Mouse (Mus musculus) kidney, postnatal 0 days (tissue): ENCODE data around the gene Plekhg2. TPM values are rescaled to one million over a fixed set of nuclear protein-coding genes. Genes with fewer than 3 reads are reported as not detected.

Source experiments
- ATAC-seq: fragments of 200-750 bp; cut with Nextera tagmentation; replicated peaks from 2 replicates; pipeline ENCODE4 v1.8.0; 2017; ENCODE audit warnings: low read depth, moderate number of reproducible peaks, moderate TSS enrichment, moderate library complexity; ENCODE audit not compliant: low FRiP score
- DNase-seq: peaks from one replicate; pipeline ENCODE4 v3.0.0-alpha.2; 2016; ENCODE audit warnings: low spot score
- H3K27ac ChIP-seq: fragments of 300-500 bp; sonication (generic); 2 replicates; pipeline ENCODE4 v1.5.1; 2014; ENCODE audit warnings: mild to moderate bottlenecking
- H3K27me3 ChIP-seq: fragments of 300-500 bp; sonication (generic); 2 replicates; pipeline ENCODE4 v1.6.1; 2014; ENCODE audit warnings: low read length, mixed read lengths; ENCODE audit not compliant: insufficient read depth
- H3K36me3 ChIP-seq: fragments of 300-500 bp; sonication (generic); 2 replicates; pipeline ENCODE4 v1.6.1; 2014; ENCODE audit warnings: low read length, mixed read lengths; ENCODE audit not compliant: insufficient read depth
- H3K4me1 ChIP-seq: fragments of 300-500 bp; sonication (generic); replicated peaks from 2 replicates; pipeline ENCODE4 v1.6.1; 2014; ENCODE audit warnings: antibody characterized with exemption, low read length, mixed read lengths; ENCODE audit not compliant: insufficient read depth
- H3K4me2 ChIP-seq: fragments of 300-500 bp; sonication (generic); 2 replicates; pipeline ENCODE4 v1.6.1; 2014; ENCODE audit warnings: mild to moderate bottlenecking, low read length, moderate library complexity, mixed read lengths
- H3K4me3 ChIP-seq: fragments of 300-500 bp; sonication (generic); replicated peaks from 2 replicates; pipeline ENCODE4 v1.5.1; 2014; ENCODE audit warnings: low read depth, low read length
- H3K9ac ChIP-seq: fragments of 300-500 bp; sonication (generic); 2 replicates; pipeline ENCODE4 v1.6.1; 2014; ENCODE audit warnings: low read depth, low read length
- H3K9me3 ChIP-seq: fragments of 300-500 bp; sonication (generic); replicated peaks from 2 replicates; pipeline ENCODE4 v1.6.1; 2016; ENCODE audit warnings: low read length, inconsistent platforms, mixed read lengths
- CTCF ChIP-seq: IDR thresholded peaks from 2 replicates; pipeline ENCODE4 v1.5.1; 2016; ENCODE audit warnings: antibody characterized with exemption, low read depth, mild to moderate bottlenecking, moderate library complexity
- WGBS: fragments of 180-500 bp; shearing (Covaris S2); extraction: QIAGEN DNeasy Blood & Tissue Kit; methylation state at CpG from one replicate; pipeline ENCODE4 v1.1.7; 2014; 5-methylcytosine and 5-hydroxymethylcytosine counted together
- polyA plus RNA-seq: library from polyadenylated mRNA; unstranded; fragments of >200 nt; fragmentation: Nextera tagmentation; extraction: Ambion mirVana; gene quantifications from 2 replicates; pipeline ENCODE4 v1.2.1, GENCODE M21; 2015

Gene Plekhg2
- polyA plus RNA-seq, 1 experiment from 2014 or later: 29.9 TPM

- ATAC-seq: no peak
- Histone ChIP-seq H3K4me3 (no peak overlapping the region), H3K9ac (no peak overlapping the region), H3K36me3 (peaks cover 75% of the 10 kb centered on the region), H3K27me3 (no peaks in the 10 kb centered on the region), H3K27ac (no peak overlapping the region), H3K4me1 (no peaks in the 10 kb centered on the region), H3K9me3 (no peaks in the 10 kb centered on the region), H3K4me2 (no peak overlapping the region)
- no peak for TF ChIP-seq CTCF
- WGBS: 83% methylated on average over 3 of the region's 3 CpGs
- no peak for DNase-seq
Observed at GRCm38 (mm10) chr7:28401942-28402341, 29.5 kb upstream of the Plekhg2 start.

DNA sequence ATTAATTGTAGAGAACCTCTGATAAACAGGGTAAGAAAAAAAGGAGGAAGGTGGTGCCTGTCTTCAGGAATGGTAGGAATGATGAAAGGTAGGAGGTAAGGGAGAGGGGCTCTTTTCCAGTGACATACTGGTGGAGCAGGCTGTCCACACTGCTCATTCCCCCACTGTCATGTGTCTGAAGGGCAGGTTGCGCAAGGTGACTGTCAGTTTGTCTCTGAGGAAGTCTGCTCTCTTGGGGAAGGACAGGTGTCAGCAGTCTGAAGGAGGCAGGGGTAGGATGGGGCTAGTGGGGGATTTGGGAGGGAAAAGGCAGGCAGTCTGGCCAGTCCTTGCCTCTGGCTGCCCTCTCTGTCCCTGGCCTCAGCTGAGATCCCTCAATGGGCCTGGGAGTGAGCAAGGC, 28.6 kb upstream of the Plekhg2 start:
- ATAC-seq (no peak), DNase-seq (no peak)
- 100% methylated on average over 1 of the region's 1 CpGs for WGBS
- Histone ChIP-seq H3K27ac (no peak overlapping the region), H3K4me3 (no peak overlapping the region), H3K9ac (no peak overlapping the region), H3K9me3 (no peaks in the 10 kb centered on the region), H3K27me3 (no peaks in the 10 kb centered on the region), H3K36me3 (peaks cover 76% of the 10 kb centered on the region), H3K4me1 (no peaks in the 10 kb centered on the region), H3K4me2 (no peak overlapping the region)
- no peak for TF ChIP-seq CTCF

DNA sequence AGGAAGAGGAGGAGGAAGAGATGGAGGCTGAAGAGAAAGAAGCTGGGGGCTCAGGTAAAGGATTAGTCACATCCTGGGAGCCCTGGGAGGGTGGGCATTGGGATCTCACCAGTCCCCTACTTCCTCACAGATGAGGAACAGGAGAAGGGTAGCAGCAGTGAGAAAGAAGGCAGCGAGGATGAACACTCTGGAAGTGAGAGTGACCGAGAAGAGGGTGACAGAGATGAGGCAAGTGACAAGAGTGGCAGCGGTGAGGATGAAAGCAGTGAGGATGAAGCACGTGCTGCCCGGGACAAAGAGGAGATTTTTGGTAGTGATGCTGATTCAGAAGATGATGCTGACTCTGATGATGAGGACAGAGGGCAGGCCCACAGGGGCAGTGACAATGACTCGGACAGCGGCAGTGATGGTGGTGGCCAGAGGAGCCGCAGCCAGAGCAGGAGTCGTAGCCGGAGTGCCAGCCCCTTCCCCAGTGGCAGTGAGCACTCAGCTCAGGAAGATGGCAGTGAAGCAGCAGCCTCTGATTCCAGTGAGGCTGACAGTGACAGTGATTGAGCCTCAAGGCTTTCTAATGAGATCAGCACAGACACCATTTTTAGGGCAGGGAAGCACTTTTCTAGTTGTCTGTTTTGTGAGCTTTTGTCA, 26.4 kb upstream of the Plekhg2 start:
- H3K4me3 ChIP-seq: no peak overlapping the region
- H3K27me3 ChIP-seq: no peaks in the 10 kb centered on the region
- 88% methylated on average over 10 of the region's 10 CpGs for WGBS
- H3K9ac ChIP-seq: no peak overlapping the region
- H3K4me2 ChIP-seq: no peak overlapping the region
- H3K9me3 ChIP-seq: no peaks in the 10 kb centered on the region
- TF ChIP-seq CTCF: no peak
- H3K27ac ChIP-seq: no peak overlapping the region
- peaks cover 67% of the 10 kb centered on the region for H3K36me3 ChIP-seq
- ATAC-seq (no peak), DNase-seq (no peak)
- no peaks in the 10 kb centered on the region for H3K4me1 ChIP-seq

GRCm38 (mm10) chr7:28398000-28398399, 25.6 kb upstream of the Plekhg2 start:
- ATAC-seq (no peak), DNase-seq (peak; percentile 71)
- H3K9me3 ChIP-seq: no peaks in the 10 kb centered on the region
- H3K4me3 ChIP-seq: no peak overlapping the region
- 62% methylated on average over 3 of the region's 3 CpGs for WGBS
- H3K9ac ChIP-seq: no peak overlapping the region
- no peaks in the 10 kb centered on the region for H3K27me3 ChIP-seq
- H3K4me1 ChIP-seq: no peaks in the 10 kb centered on the region
- peak; percentile 60 for TF ChIP-seq CTCF
- no peak overlapping the region for H3K27ac ChIP-seq
- peaks cover 59% of the 10 kb centered on the region for H3K36me3 ChIP-seq
- no peak overlapping the region for H3K4me2 ChIP-seq

DNA sequence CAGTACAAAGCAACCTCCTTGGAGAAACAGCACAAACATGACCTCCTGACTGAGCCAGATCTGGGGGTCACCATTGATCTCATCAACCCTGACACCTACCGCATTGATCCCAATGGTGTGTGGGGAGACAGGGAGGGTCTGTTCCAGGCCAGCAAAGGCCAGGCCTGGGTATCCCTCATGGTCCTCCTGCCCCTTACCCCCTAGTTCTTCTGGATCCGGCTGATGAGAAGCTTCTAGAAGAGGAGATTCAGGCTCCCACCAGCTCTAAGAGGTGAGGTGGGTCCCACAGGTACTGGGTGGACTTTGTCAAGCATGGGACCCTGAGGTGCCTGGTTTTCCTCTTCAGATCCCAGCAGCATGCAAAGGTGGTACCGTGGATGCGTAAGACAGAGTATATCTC, 23.0 kb upstream of the Plekhg2 start:
- Histone ChIP-seq H3K4me1 (0 out of 2 replicates have a peak, but pooled peaks cover 6% of the 10 kb centered on the region), H3K36me3 (peaks cover 36% of the 10 kb centered on the region), H3K4me3 (no peak overlapping the region), H3K9ac (no peak overlapping the region), H3K27me3 (no peaks in the 10 kb centered on the region), H3K27ac (no peak overlapping the region), H3K9me3 (no peaks in the 10 kb centered on the region), H3K4me2 (no peak overlapping the region)
- TF ChIP-seq CTCF: no peak
- DNase-seq (no peak), ATAC-seq (no peak)
- WGBS: 98% methylated on average over 4 of the region's 4 CpGs

DNA sequence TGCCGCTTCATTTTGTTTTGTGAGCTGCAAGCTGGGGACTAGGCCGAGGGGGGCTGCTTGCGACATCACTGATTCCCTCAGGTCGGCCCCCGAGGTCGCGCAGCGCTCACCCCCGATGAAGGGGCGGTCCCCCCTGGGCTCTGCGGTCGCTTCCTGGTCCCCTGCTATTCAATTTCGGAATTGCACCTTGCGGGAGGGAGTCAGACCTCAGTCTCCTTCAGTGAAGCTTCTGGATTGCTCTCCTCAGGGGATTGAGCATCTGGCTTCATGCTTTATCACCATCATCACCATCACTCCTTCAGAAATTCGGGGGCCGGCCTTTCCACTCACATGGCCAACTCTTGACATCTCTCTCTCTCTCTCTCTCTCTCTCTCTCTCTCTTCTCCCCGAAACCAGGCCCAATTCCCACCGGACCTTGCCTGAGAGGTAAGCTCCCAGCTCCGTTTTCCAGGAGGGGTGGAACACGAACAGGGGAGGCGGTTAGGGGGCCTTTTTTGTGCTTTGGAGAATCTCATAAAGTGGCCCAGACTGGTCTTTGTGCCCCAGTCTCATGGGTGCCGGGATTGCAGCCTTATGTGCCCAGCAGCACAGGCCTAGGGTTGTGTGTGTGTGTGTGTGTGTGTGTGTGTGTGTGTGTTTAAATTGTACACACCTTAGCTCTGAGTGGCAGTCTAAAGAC, 21.0 kb upstream of the Plekhg2 start:
- Histone ChIP-seq H3K27ac (peak overlapping the region; percentile 72), H3K4me2 (peak overlapping the region; percentile 95), H3K4me1 (0 out of 2 replicates have a peak, but pooled peaks cover 6% of the 10 kb centered on the region), H3K36me3 (peaks cover 29% of the 10 kb centered on the region; the same call in 1 of the 2 replicates), H3K9me3 (no peaks in the 10 kb centered on the region), H3K9ac (peak overlapping the region; percentile 90), H3K4me3 (peak overlapping the region; percentile 82), H3K27me3 (no peaks in the 10 kb centered on the region)
- WGBS: 5% methylated on average over 22 of the region's 22 CpGs
- TF ChIP-seq CTCF: no peak
- DNase-seq (no peak), ATAC-seq (no peak)
